Mouse (Mus musculus) kidney, adult 2 months (tissue): ENCODE measurements around the gene Rad51d. TPM values are rescaled to one million over a fixed set of nuclear protein-coding genes. Genes with fewer than 3 reads are reported as not detected.

ENCODE experiments used
- DNase-seq: peaks from one replicate; pipeline ENCODE4 v3.0.0; 2021
- H3K27ac ChIP-seq: fragments of 200-500 bp; 2 replicates; pipeline ENCODE4 v1.5.1; 2012; ENCODE audit warnings: low read depth, low read length, control low read depth, inconsistent platforms; ENCODE audit not compliant: insufficient read depth
- H3K27me3 ChIP-seq: fragments of 200-500 bp; replicated peaks from 2 replicates; pipeline ENCODE4 v1.6.1; 2012; ENCODE audit warnings: mild to moderate bottlenecking, moderate library complexity, low read length, inconsistent platforms; ENCODE audit not compliant: control insufficient read depth, insufficient read depth
- H3K36me3 ChIP-seq: fragments of 200-500 bp; 2 replicates; pipeline ENCODE4 v1.6.1; 2012; ENCODE audit warnings: mild to moderate bottlenecking, moderate library complexity, low read length, inconsistent platforms; ENCODE audit not compliant: control insufficient read depth, insufficient read depth
- H3K4me1 ChIP-seq: fragments of 200-500 bp; 2 replicates; pipeline ENCODE4 v1.6.1; 2011; ENCODE audit warnings: low read length; ENCODE audit not compliant: control insufficient read depth, insufficient read depth
- H3K4me3 ChIP-seq: fragments of 200-500 bp; 2 replicates; pipeline ENCODE4 v1.5.1; 2011; ENCODE audit warnings: mild to moderate bottlenecking, low read depth, low read length, control low read depth; ENCODE audit not compliant: insufficient read depth
- CTCF ChIP-seq: fragments of 200-500 bp; conservative IDR thresholded peaks from 2 replicates; pipeline ENCODE4 v1.5.1; 2011; ENCODE audit warnings: low read depth, mild to moderate bottlenecking, control low read depth, low read length, moderate library complexity, mixed read lengths; ENCODE audit not compliant: insufficient read depth, insufficient read length
- POLR2A ChIP-seq: fragments of 200-500 bp; IDR thresholded peaks from one replicate; pipeline ENCODE4 v1.6.1; 2011; ENCODE audit warnings: low read depth, low read length, control low read depth
- whole genome bisulfite sequencing: fragments of 180-500 bp; shearing (Covaris S2); methylation state at CpG from one replicate; pipeline ENCODE4 v1.1.7; 2018; 5-methylcytosine and 5-hydroxymethylcytosine counted together
- polyA plus RNA-seq: library from polyadenylated mRNA; depleted of rRNA; stranded (reverse); fragments of >200 nt; gene quantifications from 2 replicates; pipeline ENCODE4 v1.2.3, GENCODE M21; 2012

The Rad51d gene
- polyA plus RNA-seq, 1 experiment, result 15.7 TPM

DNA sequence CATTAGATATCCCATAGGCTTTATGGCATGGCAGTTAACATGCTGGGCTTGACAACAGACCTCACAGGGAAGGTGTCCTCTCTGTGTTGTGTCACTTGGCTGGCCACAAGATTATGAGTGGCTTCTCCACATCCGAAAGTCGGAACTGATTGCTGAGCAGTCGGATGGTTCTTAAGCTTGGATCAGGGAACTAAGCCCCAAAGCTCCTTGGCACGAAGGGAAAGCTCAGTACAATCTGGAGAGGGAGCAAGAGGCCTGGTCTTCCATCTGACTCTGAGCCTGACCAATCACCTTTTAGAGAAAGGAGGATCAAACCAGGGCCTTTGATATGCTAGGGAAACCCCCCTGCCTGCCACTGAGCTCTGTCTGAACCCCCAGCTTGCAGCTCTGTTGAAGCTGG, 31.3 kb upstream of the Rad51d start:
- no peaks in the 10 kb centered on the region for H3K36me3 ChIP-seq
- no peaks in the 10 kb centered on the region for H3K4me1 ChIP-seq
- no peak overlapping the region for H3K4me3 ChIP-seq
- no peaks in the 10 kb centered on the region for H3K27me3 ChIP-seq
- 74% methylated on average over 4 of the region's 4 CpGs for WGBS
- no peak overlapping the region for H3K27ac ChIP-seq
- no peak for TF ChIP-seq POLR2A
- TF ChIP-seq CTCF, result no peak
- DNase-seq, result no peak

DNA sequence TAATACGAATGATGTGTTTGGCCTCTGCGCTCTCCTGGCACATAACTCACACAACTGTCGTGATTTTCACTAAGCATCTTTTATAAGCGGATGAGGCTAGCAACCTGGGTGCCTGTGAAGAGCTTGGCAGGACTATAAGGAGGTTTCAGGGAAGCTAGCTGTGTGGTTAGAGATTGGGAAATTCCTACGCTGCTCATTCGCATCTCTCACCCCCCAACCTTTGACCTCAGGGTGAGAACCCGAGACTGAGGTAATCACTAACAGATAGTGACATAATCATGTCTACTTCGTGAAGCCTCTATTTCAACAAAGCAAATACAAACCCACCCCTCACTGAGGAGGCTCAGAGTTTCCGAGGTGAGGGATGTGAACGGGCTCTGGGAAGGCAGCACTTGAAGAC, 30.4 kb upstream of the Rad51d start:
- Histone ChIP-seq H3K4me1 (no peaks in the 10 kb centered on the region), H3K27ac (no peak overlapping the region), H3K36me3 (no peaks in the 10 kb centered on the region), H3K4me3 (no peak overlapping the region), H3K27me3 (no peaks in the 10 kb centered on the region)
- WGBS, result 65% methylated on average over 10 of the region's 10 CpGs
- DNase-seq, result no peak
- TF ChIP-seq CTCF, result no peak
- no peak for TF ChIP-seq POLR2A

DNA sequence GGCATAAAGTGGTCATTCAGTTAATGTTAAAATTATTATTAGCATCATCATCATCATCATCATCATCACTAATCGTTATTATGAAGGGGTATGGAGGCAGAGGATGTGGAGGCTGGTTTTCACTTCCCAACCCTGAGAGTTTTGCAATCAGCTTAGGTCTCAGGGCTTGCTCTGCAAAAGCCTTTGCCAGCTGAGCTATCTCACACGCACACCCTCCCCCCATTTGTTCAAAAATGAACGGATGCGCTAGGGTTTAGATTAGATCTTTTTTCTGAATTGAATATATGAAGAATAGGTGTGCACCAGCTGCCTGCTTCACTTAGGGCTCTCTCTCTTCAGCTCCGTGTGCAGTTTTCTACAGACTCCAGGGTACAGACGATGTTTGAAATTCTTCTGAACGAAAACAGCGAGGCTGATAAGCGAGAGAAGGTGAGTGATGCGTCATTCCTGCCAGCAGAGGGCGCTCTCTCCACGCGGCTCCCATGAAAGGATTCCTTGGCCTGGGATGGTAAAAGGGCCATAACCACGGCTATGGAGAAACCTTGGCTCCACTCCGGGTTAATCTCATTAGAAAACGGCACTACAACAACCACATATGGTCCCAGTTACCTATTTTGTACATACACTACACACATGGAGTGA, 24.4 kb upstream of the Rad51d start:
- peak; percentile 76 for DNase-seq
- Histone ChIP-seq H3K4me1 (no peaks in the 10 kb centered on the region), H3K4me3 (no peak overlapping the region), H3K27ac (no peak overlapping the region), H3K36me3 (no peaks in the 10 kb centered on the region), H3K27me3 (no peaks in the 10 kb centered on the region; the same call in 1 of the 2 replicates)
- 7% methylated on average over 16 of the region's 16 CpGs for WGBS
- TF ChIP-seq POLR2A (no peak), CTCF (peak; percentile 98)

DNA sequence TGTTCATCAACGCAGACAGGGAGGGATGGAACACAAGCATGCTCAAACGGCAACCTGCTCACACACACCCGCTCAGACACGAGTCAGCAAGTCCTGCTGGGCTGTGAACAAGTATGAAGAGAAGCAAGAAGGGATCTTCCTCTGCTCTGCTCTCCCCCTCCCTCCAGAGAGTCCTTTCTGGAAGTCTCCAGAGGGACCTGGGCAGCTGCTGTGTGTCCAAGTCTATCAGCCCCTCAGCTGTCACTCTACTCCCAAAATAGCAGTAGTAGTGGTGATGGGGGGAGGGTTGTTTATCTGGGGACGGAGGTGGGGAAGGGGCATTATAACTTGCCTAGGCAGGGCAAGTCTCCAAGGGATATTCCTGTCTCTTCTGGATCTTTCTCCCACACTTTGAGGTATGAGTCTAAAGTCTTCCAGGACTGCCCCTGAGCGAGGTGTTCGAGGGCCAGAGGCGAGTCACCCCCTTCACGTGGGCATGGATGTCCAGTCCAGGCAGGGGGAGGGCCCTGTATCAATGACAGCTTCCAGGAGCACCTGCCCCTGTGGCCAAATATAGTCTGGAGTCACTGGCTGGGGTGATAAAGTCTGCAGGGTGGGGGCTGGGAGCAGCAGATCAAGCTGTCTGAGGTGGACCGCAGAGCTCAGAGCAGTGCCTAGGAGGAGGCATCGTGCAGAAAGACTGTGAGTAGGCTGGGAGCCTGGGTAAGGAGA, 20.4 kb upstream of the Rad51d start:
- H3K4me3 ChIP-seq, result no peak overlapping the region
- no peaks in the 10 kb centered on the region; the same call in 1 of the 2 replicates for H3K4me1 ChIP-seq
- no peak for TF ChIP-seq POLR2A
- 68% methylated on average over 11 of the region's 11 CpGs for WGBS
- DNase-seq, result no peak
- H3K27me3 ChIP-seq, result no peaks in the 10 kb centered on the region; the same call in 1 of the 2 replicates
- H3K36me3 ChIP-seq, result no peaks in the 10 kb centered on the region
- H3K27ac ChIP-seq, result no peak overlapping the region

DNA sequence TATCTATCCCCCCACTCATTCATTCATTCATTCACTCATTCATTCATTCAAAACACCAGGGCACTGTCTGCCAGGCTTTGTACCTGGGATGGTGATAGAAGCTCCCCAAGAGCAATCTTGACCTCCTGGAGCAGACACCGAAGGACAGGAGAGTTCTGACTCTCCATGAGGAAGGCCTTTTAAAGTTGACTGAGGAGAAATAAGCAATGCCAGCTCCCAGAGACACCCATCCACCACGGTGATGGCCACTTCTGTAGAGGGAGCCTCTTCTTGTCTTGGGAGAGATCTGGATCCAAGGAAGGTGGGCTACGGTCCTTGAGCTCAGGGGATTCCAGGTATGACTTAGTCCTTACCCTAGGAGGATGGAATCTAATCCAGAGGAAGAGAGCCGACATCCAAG, 19.8 kb upstream of the Rad51d start, which contains the start of gene Unc45b:
Unc45b (plus strand) TSS at position 301 of the 400 bp plus-strand sequence.
- Histone ChIP-seq H3K4me1 (no peaks in the 10 kb centered on the region; the same call in 1 of the 2 replicates), H3K36me3 (no peaks in the 10 kb centered on the region), H3K27me3 (no peaks in the 10 kb centered on the region; the same call in 1 of the 2 replicates), H3K4me3 (no peak within 1 kb of the TSS), H3K27ac (no peak within 1 kb of the TSS)
- no peak for TF ChIP-seq POLR2A
- DNase-seq, result no peak
- WGBS, result 92% methylated on average over 4 of the region's 4 CpGs

DNA sequence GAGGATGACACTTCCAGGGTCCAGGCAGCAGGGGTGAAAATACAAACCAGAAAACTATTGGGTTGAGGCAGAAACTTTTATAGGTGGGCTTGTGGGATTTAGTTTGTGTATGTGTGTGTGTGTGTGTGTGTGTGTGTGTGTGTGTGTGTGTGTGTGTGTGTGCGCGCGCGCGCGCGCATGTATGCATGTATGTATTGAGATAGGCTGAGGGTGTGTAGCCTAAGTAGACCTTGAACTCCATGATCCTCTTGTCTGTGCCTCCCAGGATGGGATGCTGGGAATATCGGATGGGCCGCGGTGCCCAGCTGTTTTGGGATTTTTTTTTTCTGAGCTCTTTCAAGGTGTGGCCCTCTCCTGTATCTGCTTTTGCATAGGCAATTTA, 18.2 kb upstream of the Rad51d start:
- no peak for DNase-seq
- Histone ChIP-seq H3K4me1 (no peaks in the 10 kb centered on the region; the same call in 1 of the 2 replicates), H3K27me3 (no peaks in the 10 kb centered on the region; the same call in 1 of the 2 replicates), H3K4me3 (no peak overlapping the region), H3K27ac (no peak overlapping the region), H3K36me3 (no peaks in the 10 kb centered on the region)
- 53% methylated on average over 10 of the region's 10 CpGs for WGBS
- TF ChIP-seq POLR2A, result no peak
- TF ChIP-seq CTCF, result no peak
